Mouse (Mus musculus): ENCODE data around the gene Atoh8. TPM values are rescaled to one million over a fixed set of nuclear protein-coding genes. Genes with fewer than 3 reads are reported as not detected.

Gene Atoh8
- polyA plus RNA-seq, 1 experiment from 2014 or later: 9.2 TPM

- H3K4me1 ChIP-seq (ENCODE audit: control insufficient read depth, insufficient read depth, low read length): peaks cover 17% of the 10 kb centered on the region
- peaks cover 35% of the 10 kb centered on the region for H3K27me3 ChIP-seq (ENCODE audit: control insufficient read depth, insufficient read depth, low read length)
- H3K9ac ChIP-seq (ENCODE audit: low read length): no peak overlapping the region
- no peak overlapping the region for H3K4me3 ChIP-seq (replicated peaks; ENCODE audit: low read length)
- no peaks in the 10 kb centered on the region for H3K36me3 ChIP-seq (ENCODE audit: control insufficient read depth, insufficient read depth, low read length)
- H3K4me2 ChIP-seq (ENCODE audit: low read depth, low read length): no peak overlapping the region
- no peak for ATAC-seq (ENCODE audit: insufficient read depth, low FRiP score)
- H3K9me3 ChIP-seq (replicated peaks; ENCODE audit: control insufficient read depth, low read length): no peaks in the 10 kb centered on the region
- no peak overlapping the region for H3K27ac ChIP-seq (ENCODE audit: low read length)
- 6% methylated on average over 5 of the region's 5 CpGs for WGBS
Observed at GRCm38 (mm10) chr6:72237035-72237434, 1.7 kb upstream of the Atoh8 start.

GRCm38 (mm10) chr6:72235807-72236407 is 530 bp upstream of the Atoh8 start:
- Histone ChIP-seq H3K9me3 (replicated peaks; ENCODE audit: control insufficient read depth, low read length) (no peaks in the 10 kb centered on the region), H3K4me2 (ENCODE audit: low read depth, low read length) (peak overlapping the region; percentile 95), H3K9ac (ENCODE audit: low read length) (peak overlapping the region; percentile 74; the same call in 1 of the 2 replicates), H3K4me1 (ENCODE audit: control insufficient read depth, insufficient read depth, low read length) (peaks cover 15% of the 10 kb centered on the region), H3K27me3 (ENCODE audit: control insufficient read depth, insufficient read depth, low read length) (peaks cover 35% of the 10 kb centered on the region), H3K36me3 (ENCODE audit: control insufficient read depth, insufficient read depth, low read length) (no peaks in the 10 kb centered on the region), H3K4me3 (replicated peaks; ENCODE audit: low read length) (peak overlapping the region; percentile 71), H3K27ac (ENCODE audit: low read length) (no peak overlapping the region)
- no peak for ATAC-seq (ENCODE audit: insufficient read depth, low FRiP score)
- 44% methylated on average over 16 of the region's 16 CpGs for WGBS

GRCm38 (mm10) chr6:72234372-72235097 is 842 bp downstream of the Atoh8 start:
- under 1% methylated on average over 79 of the region's 79 CpGs for WGBS
- 0 out of 2 replicates have a peak, but pooled peaks have one; percentile 3 for ATAC-seq (ENCODE audit: insufficient read depth, low FRiP score)
- Histone ChIP-seq H3K9me3 (replicated peaks; ENCODE audit: control insufficient read depth, low read length) (no peaks in the 10 kb centered on the region), H3K27ac (ENCODE audit: low read length) (no peak overlapping the region; the same call in 1 of the 2 replicates), H3K36me3 (ENCODE audit: control insufficient read depth, insufficient read depth, low read length) (no peaks in the 10 kb centered on the region), H3K27me3 (ENCODE audit: control insufficient read depth, insufficient read depth, low read length) (peaks cover 35% of the 10 kb centered on the region), H3K4me1 (ENCODE audit: control insufficient read depth, insufficient read depth, low read length) (peaks cover 18% of the 10 kb centered on the region), H3K4me3 (replicated peaks; ENCODE audit: low read length) (peak overlapping the region; percentile 71), H3K9ac (ENCODE audit: low read length) (peak overlapping the region; percentile 74), H3K4me2 (ENCODE audit: low read depth, low read length) (peak overlapping the region; percentile 95)

- H3K4me1 ChIP-seq (ENCODE audit: control insufficient read depth, insufficient read depth, low read length): peaks cover 18% of the 10 kb centered on the region
- 2% methylated on average over 11 of the region's 13 CpGs for WGBS
Observed at GRCm38 (mm10) chr6:72233950-72234349, 1.4 kb downstream of the Atoh8 start.

GRCm38 (mm10) chr6:72232870-72233269 is 2.5 kb downstream of the Atoh8 start:
- H3K4me1 ChIP-seq (ENCODE audit: control insufficient read depth, insufficient read depth, low read length): peaks cover 18% of the 10 kb centered on the region
- H3K9ac ChIP-seq (ENCODE audit: low read length): no peak overlapping the region
- peak overlapping the region; percentile 71 for H3K4me3 ChIP-seq (replicated peaks; ENCODE audit: low read length)
- H3K4me2 ChIP-seq (ENCODE audit: low read depth, low read length): peak overlapping the region; percentile 95
- H3K36me3 ChIP-seq (ENCODE audit: control insufficient read depth, insufficient read depth, low read length): no peaks in the 10 kb centered on the region
- no peak overlapping the region for H3K27ac ChIP-seq (ENCODE audit: low read length)
- no peaks in the 10 kb centered on the region for H3K9me3 ChIP-seq (replicated peaks; ENCODE audit: control insufficient read depth, low read length)
- ATAC-seq (ENCODE audit: insufficient read depth, low FRiP score): no peak
- WGBS: 70% methylated on average over 5 of the region's 5 CpGs
- peaks cover 29% of the 10 kb centered on the region for H3K27me3 ChIP-seq (ENCODE audit: control insufficient read depth, insufficient read depth, low read length)

More at GRCm38 (mm10) chr6:72233950-72234349, 1.4 kb downstream of the Atoh8 start:
- no peak for ATAC-seq (ENCODE audit: insufficient read depth, low FRiP score)
- Histone ChIP-seq H3K9ac (ENCODE audit: low read length) (peak overlapping the region; percentile 74), H3K27me3 (ENCODE audit: control insufficient read depth, insufficient read depth, low read length) (peaks cover 35% of the 10 kb centered on the region), H3K4me3 (replicated peaks; ENCODE audit: low read length) (peak overlapping the region; percentile 71), H3K27ac (ENCODE audit: low read length) (no peak overlapping the region), H3K9me3 (replicated peaks; ENCODE audit: control insufficient read depth, low read length) (no peaks in the 10 kb centered on the region), H3K4me2 (ENCODE audit: low read depth, low read length) (peak overlapping the region; percentile 95), H3K36me3 (ENCODE audit: control insufficient read depth, insufficient read depth, low read length) (no peaks in the 10 kb centered on the region)

GRCm38 (mm10) chr6:72232411-72232810 is 3.0 kb downstream of the Atoh8 start:
- peak overlapping the region; percentile 95; the same call in 1 of the 2 replicates for H3K4me2 ChIP-seq (ENCODE audit: low read depth, low read length)
- no peak for ATAC-seq (ENCODE audit: insufficient read depth, low FRiP score)
- H3K27me3 ChIP-seq (ENCODE audit: control insufficient read depth, insufficient read depth, low read length): peaks cover 25% of the 10 kb centered on the region
- no peak overlapping the region for H3K9ac ChIP-seq (ENCODE audit: low read length)
- H3K4me1 ChIP-seq (ENCODE audit: control insufficient read depth, insufficient read depth, low read length): peaks cover 18% of the 10 kb centered on the region
- H3K36me3 ChIP-seq (ENCODE audit: control insufficient read depth, insufficient read depth, low read length): no peaks in the 10 kb centered on the region
- H3K9me3 ChIP-seq (replicated peaks; ENCODE audit: control insufficient read depth, low read length): no peaks in the 10 kb centered on the region
- no peak overlapping the region for H3K27ac ChIP-seq (ENCODE audit: low read length)
- WGBS: 90% methylated on average over 14 of the region's 14 CpGs
- peak overlapping the region; percentile 71 for H3K4me3 ChIP-seq (replicated peaks; ENCODE audit: low read length)

GRCm38 (mm10) chr6:72230875-72231274 is 4.5 kb downstream of the Atoh8 start:
- H3K4me2 ChIP-seq (ENCODE audit: low read depth, low read length): no peak overlapping the region
- WGBS: 42% methylated on average over 5 of the region's 5 CpGs
- H3K4me3 ChIP-seq (replicated peaks; ENCODE audit: low read length): no peak overlapping the region
- H3K9me3 ChIP-seq (replicated peaks; ENCODE audit: control insufficient read depth, low read length): no peaks in the 10 kb centered on the region
- no peaks in the 10 kb centered on the region for H3K36me3 ChIP-seq (ENCODE audit: control insufficient read depth, insufficient read depth, low read length)
- no peak overlapping the region for H3K27ac ChIP-seq (ENCODE audit: low read length)
- peaks cover 16% of the 10 kb centered on the region for H3K27me3 ChIP-seq (ENCODE audit: control insufficient read depth, insufficient read depth, low read length)
- no peak for ATAC-seq (ENCODE audit: insufficient read depth, low FRiP score)
- no peak overlapping the region for H3K9ac ChIP-seq (ENCODE audit: low read length)
- H3K4me1 ChIP-seq (ENCODE audit: control insufficient read depth, insufficient read depth, low read length): peaks cover 12% of the 10 kb centered on the region

- no peaks in the 10 kb centered on the region for H3K36me3 ChIP-seq (ENCODE audit: control insufficient read depth, insufficient read depth, low read length)
- H3K9me3 ChIP-seq (replicated peaks; ENCODE audit: control insufficient read depth, low read length): no peaks in the 10 kb centered on the region
- ATAC-seq (ENCODE audit: insufficient read depth, low FRiP score): 0 out of 2 replicates have a peak, but pooled peaks have one; percentile 4
- WGBS: 62% methylated on average over 9 of the region's 9 CpGs
- no peak overlapping the region for H3K4me3 ChIP-seq (replicated peaks; ENCODE audit: low read length)
- H3K4me1 ChIP-seq (ENCODE audit: control insufficient read depth, insufficient read depth, low read length): peaks cover 10% of the 10 kb centered on the region
- no peak overlapping the region for H3K27ac ChIP-seq (ENCODE audit: low read length)
- no peaks in the 10 kb centered on the region for H3K27me3 ChIP-seq (ENCODE audit: control insufficient read depth, insufficient read depth, low read length)
- H3K4me2 ChIP-seq (ENCODE audit: low read depth, low read length): no peak overlapping the region
- H3K9ac ChIP-seq (ENCODE audit: low read length): no peak overlapping the region
Observed at GRCm38 (mm10) chr6:72227665-72228265, 7.6 kb downstream of the Atoh8 start.

GRCm38 (mm10) chr6:72227011-72227410 is 8.4 kb downstream of the Atoh8 start:
- H3K4me1 ChIP-seq (ENCODE audit: control insufficient read depth, insufficient read depth, low read length): peaks cover 18% of the 10 kb centered on the region
- no peak overlapping the region for H3K9ac ChIP-seq (ENCODE audit: low read length)
- H3K36me3 ChIP-seq (ENCODE audit: control insufficient read depth, insufficient read depth, low read length): no peaks in the 10 kb centered on the region
- H3K27me3 ChIP-seq (ENCODE audit: control insufficient read depth, insufficient read depth, low read length): no peaks in the 10 kb centered on the region
- H3K27ac ChIP-seq (ENCODE audit: low read length): no peak overlapping the region
- no peak overlapping the region for H3K4me2 ChIP-seq (ENCODE audit: low read depth, low read length)
- no peak for ATAC-seq (ENCODE audit: insufficient read depth, low FRiP score)
- no peaks in the 10 kb centered on the region for H3K9me3 ChIP-seq (replicated peaks; ENCODE audit: control insufficient read depth, low read length)
- 84% methylated on average over 4 of the region's 4 CpGs for WGBS
- no peak overlapping the region for H3K4me3 ChIP-seq (replicated peaks; ENCODE audit: low read length)

Measured in stomach, embryonic 16.5 days (tissue).